Mouse (Mus musculus) mouse embryonic stem cell (cell line): ENCODE measurements at regions not wholly inside any gene's neighbourhood (a gene's known extent, or its start where the extent isn't known, plus 50 kb on each side); places are given as distances from the start of the nearest gene placed in this dataset.

ENCODE experiments used
- in situ Hi-C, 2 experiments: fragments of 300-500 bp; cut with MboI; formaldehyde crosslinking; loops; 1 replicate in 1 of 2; 3 replicates in 1 of 2; pipeline ENCODE4 v1.14.3; 2019 to 2020; ENCODE audit warnings: low sequenced_read_pairs in 2 of 2, low pct_unique_long_range_greater_than_20kb in 1 of 2, mixed read lengths in 1 of 2; ENCODE audit not compliant: unreplicated experiment in 1 of 2

DNA sequence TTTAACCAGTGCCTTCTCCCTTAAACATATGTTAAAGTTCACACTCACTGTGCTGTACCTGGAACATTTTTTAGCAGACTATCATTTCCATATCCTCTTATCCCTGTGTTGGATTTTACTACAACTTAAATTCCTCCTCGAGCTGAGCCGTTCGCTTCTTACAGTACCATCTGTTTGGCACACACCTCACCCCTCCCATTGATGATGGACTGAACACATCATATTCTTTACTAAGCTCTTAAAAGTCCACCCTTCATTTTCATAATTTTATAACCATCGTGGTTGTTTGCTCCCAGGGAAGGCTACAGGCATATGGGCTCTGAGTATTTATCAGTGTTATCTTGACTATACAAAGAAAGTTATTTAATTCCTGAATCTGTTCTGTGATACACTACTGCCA lies 209.4 kb upstream of the Sptlc3 start:
- in situ Hi-C loops = no loop called here

DNA sequence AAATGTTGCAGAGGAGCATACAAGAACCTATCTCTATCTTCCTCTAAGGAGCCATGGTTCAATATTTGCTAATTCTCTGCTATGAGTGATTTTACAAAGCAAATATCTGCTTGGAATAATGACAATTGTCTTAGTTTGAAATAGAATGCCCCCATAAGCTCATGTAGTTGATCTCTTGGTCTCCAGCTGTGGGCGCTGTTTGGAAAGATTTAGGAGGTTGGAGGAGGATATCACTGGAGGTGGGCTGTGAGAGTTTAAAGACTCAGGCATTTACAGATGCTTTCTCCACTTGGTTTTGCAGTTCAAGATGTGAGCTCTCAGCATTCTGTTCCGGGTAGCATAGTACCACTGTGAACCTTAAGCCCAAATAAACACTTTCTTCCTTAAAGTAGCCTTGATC lies 207.3 kb upstream of the Sptlc3 start:
- in situ Hi-C loops = no loop called here

DNA sequence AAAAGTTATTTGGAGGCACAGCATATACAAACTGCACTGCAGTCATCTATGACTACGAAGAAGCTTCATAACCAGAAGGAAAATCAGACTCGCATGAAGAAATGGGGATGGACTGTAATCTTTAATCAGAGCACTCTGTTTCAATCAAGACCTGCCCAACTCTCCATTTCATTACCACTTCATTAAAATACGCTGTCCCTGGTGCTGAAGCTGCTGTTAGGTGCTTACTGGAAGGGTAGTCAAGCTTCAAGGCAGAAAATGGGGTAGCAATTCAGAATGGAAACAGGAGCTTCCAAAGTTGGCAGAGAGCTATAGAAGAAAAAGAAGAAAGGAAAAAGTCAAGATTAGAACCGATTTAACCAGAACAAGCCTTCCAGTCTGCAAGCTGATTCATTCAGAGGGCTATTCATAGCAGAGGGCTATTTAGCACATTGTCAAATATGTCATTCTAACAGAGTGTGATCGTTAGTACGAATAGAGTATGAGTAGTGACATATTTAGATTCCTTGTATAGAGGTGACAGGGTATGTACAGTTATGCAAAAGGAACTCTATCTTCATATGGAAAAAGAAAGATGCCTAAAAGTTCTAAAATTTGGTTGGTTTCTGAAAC lies 195.1 kb upstream of the Sptlc3 start:
- in situ Hi-C loops = no loop called here

DNA sequence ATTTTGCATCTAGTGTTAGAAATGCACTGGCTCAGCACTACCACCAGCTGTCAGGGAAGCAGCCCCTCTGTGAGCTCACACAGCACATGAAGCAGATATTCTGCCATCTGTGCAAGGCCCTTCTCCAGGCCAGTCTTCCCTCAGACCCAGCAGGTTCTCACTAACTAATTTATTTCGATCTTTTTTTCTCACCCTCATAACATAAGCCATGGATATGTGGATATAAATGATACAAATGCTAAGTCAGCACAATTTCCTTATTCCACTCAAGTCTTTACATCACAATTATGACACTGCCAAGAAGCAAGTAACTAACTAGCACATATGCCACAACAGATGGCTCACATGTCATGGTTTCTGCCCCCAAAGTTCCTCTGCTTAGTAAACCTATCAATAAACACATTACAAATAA lies 182.3 kb upstream of the Sptlc3 start:
- in situ Hi-C loops = no loop called here

DNA sequence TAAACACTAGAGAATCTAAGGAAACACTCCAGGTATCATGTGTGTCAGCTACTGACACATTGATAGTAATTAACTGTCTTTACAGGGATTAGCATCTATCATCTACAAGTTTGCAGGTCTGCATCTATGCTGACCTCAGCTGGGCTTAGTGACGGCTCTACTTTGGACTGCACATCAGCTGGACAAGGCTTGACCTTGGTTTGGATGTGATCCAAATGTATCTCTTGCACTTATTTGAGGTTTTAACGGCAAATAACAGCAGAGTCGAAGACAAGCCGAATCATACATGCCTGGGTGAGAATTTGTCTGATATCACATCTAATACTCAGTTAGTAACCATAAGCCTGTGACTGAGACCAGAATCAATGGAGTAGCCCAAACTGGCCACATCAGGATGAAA lies 181.7 kb upstream of the Sptlc3 start:
- in situ Hi-C loops = no loop called here

- in situ Hi-C loops = no loop called here
These were observed 171.2 kb upstream of the Sptlc3 start for GRCm38 (mm10) chr2:139322509-139322908.

- in situ Hi-C loops = no loop called here
These were observed 168.2 kb upstream of the Sptlc3 start for GRCm38 (mm10) chr2:139325501-139325900.

DNA sequence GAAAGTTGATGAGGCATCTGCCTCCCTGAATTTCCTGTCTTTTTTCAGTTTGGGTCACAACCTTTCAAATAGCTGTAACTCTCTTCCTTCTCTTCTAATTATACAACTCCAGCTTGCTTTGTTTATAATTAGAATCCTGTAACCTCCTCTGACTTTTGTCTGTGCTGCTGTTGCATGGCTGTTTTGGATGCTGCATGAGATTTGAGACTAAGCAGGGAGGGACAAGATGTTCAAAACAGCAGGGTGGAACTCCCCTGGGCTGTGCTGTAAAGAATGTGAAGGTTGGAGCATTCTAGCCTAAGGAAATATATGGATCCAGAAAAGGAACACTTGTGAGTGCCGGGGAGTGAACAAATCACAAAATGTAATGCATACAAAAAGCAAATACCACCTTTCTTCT lies 159.0 kb upstream of the Sptlc3 start:
- in situ Hi-C loops = no loop called here

DNA sequence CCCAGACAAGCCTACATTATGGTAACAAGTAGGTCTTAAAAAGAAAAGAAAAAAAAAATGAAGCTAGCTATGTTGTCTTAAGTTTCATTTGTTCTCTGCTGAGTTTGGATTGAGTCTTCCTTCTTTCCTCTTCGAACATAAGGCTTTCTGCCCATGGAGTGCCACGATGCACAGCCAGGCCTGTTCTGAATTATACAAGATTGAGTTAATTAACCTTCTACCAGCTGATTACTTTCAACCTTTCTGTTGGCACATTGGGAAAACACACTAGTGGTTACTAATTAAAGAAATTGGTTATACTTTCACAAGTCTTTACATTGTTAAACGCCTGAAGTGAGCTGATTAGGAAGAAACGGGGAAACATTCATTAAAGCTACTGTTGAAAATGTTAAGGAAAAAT lies 155.5 kb upstream of the Sptlc3 start:
- in situ Hi-C loops = no loop called here

- in situ Hi-C loops = no loop called here
These were observed 137.3 kb upstream of the Sptlc3 start for GRCm38 (mm10) chr2:139356280-139357010.

DNA sequence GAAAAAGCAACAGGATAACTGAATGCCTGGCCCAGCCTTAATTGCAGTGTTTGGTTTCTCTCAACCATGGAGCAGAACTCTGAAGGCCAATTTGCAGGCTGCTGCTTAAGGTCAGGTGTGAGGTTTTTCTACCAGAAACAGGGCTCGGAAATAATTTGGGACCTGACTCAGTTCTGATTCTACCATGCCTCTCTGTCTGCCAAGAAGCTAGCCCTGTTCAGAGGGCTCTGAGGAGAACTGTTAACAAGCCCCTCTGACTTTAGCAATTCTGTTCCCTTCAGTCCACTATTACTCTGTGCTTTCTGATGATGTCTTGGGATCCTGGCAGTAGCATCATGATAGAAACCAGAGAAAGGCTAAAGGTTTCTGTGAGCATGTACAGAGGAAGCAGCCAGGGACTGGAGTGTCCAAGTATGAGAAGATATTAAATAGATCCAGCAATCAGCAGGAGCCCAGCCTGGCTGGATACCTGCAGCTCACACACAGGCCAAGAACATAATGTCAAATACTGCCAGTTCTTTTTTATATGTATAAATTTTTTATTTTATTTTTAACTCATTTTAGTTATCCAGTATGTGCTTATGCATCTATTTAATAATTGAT lies 131.4 kb upstream of the Sptlc3 start:
- in situ Hi-C loops = no loop called here

GRCm38 (mm10) chr2:139370070-139370469 lies 123.6 kb upstream of the Sptlc3 start:
- in situ Hi-C loops = no loop called here

DNA sequence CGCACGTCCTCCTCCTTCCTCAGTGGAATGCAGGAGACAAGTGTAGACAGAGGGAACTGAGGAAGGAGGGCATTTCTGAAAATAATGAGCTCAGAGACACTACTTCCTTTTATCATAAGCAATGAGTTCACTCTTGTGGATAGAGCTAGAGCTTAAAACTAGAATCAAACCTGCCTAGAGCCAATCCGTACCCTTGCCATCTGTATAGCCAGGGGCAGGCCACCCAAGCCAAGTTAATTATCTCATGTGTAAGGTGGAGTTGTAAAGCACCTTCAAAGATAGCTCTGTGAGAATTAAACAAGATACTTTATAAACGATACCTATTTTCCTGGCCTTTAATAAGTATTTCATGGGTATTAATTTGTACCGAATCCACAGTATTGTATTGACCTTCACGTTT lies 113.4 kb upstream of the Sptlc3 start:
- in situ Hi-C loops = loop anchor here (10.0 to 25.0 kb wide), 2 partner anchors 205 to 357 kb away; no protein-coding TSS in a partner anchor

DNA sequence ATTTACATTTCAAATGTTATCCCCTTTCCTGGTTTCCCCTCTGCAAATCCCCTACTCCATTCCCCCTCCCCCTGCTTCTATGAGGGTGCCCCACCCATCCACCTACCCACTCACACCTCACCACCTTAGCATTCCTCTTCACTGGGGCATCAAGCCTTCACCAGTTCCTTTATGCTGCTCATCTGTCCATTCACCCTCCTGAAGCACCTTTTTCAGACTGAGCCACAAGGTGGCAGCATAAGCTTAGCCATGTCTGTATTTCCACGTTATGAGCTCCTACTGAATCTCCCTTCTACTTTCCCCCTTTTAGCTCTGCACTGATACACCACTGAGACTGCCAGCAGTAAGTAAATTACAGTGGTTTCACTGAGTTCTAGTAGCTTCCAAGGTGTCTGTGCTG lies 112.1 kb upstream of the Sptlc3 start:
- in situ Hi-C loops = loop anchor here (10.0 to 25.0 kb wide), 2 partner anchors 203 to 356 kb away; no protein-coding TSS in a partner anchor

GRCm38 (mm10) chr2:139413559-139413958 lies 80.2 kb upstream of the Sptlc3 start:
- in situ Hi-C loops = no loop called here

- in situ Hi-C loops = no loop called here
These were observed 76.2 kb upstream of the Sptlc3 start for GRCm38 (mm10) chr2:139417506-139417905.

GRCm38 (mm10) chr2:139422678-139423077 lies 71.0 kb upstream of the Sptlc3 start:
- in situ Hi-C loops = no loop called here

GRCm38 (mm10) chr2:139423413-139423812 lies 70.3 kb upstream of the Sptlc3 start:
- in situ Hi-C loops = no loop called here
